Mouse (Mus musculus) ES-E14 (cell line): ENCODE results near the gene Prnp. TPM values are rescaled to one million over a fixed set of nuclear protein-coding genes. Genes with fewer than 3 reads are reported as not detected.

Experiments
- DNase-seq: peaks from one replicate; pipeline ENCODE4 v3.0.0-alpha.2; 2013; ENCODE audit warnings: low read depth, low spot score
- H3K27ac ChIP-seq: 2 replicates; pipeline ENCODE4 v1.5.1; 2012; ENCODE audit warnings: low read depth, mild to moderate bottlenecking, low read length, moderate library complexity, mixed read lengths; ENCODE audit not compliant: poor library complexity, insufficient read depth, severe bottlenecking
- H3K36me3 ChIP-seq: 2 replicates; pipeline ENCODE4 v1.6.1; 2012; ENCODE audit warnings: mild to moderate bottlenecking, low read length, moderate library complexity, mixed read lengths; ENCODE audit not compliant: control insufficient read depth, poor library complexity, insufficient read depth, severe bottlenecking
- H3K4me1 ChIP-seq, 2 experiments: fragments of 150-350 bp in 1 of 2; sonication (generic) in 1 of 2; 2 replicates each; pipeline ENCODE4 v1.6.1; 2012; ENCODE audit warnings: low read length in 2 of 2, mild to moderate bottlenecking in 1 of 2, mixed read lengths in 1 of 2; ENCODE audit not compliant: control insufficient read depth in 2 of 2, insufficient read depth in 2 of 2, poor library complexity in 1 of 2
- H3K4me3 ChIP-seq, 2 experiments: fragments of 150-350 bp in 1 of 2; sonication (generic) in 1 of 2; 2 replicates each; pipeline ENCODE4 v1.5.1; 2012; ENCODE audit warnings: low read length in 2 of 2, low read depth in 1 of 2, mild to moderate bottlenecking in 1 of 2, mixed read lengths in 1 of 2; ENCODE audit not compliant: insufficient read depth in 1 of 2, poor library complexity in 1 of 2, severe bottlenecking in 1 of 2
- H3K9ac ChIP-seq: 2 replicates; pipeline ENCODE4 v1.6.1; 2012; ENCODE audit warnings: low read depth, mild to moderate bottlenecking, low read length, mixed read lengths; ENCODE audit not compliant: poor library complexity, insufficient read depth, severe bottlenecking
- H3K9me3 ChIP-seq: fragments of 150-350 bp; sonication (generic); 2 replicates; pipeline ENCODE4 v1.6.1; 2012; ENCODE audit warnings: low read depth, mild to moderate bottlenecking, low read length; ENCODE audit not compliant: control insufficient read depth, insufficient read depth
- CHD2 ChIP-seq: IDR thresholded peaks from 2 replicates; pipeline ENCODE4 v1.6.1; 2014; ENCODE audit warnings: mild to moderate bottlenecking, low read depth, low read length, inconsistent platforms
- HCFC1 ChIP-seq: IDR thresholded peaks from 2 replicates; pipeline ENCODE4 v1.6.1; 2012; ENCODE audit warnings: low read length, inconsistent platforms, borderline replicate concordance; ENCODE audit not compliant: insufficient read depth
- MAFK ChIP-seq: IDR thresholded peaks from 2 replicates; pipeline ENCODE4 v1.6.1; 2014; ENCODE audit warnings: mild to moderate bottlenecking, low read depth, low read length, inconsistent platforms; ENCODE audit not compliant: insufficient read depth
- ZC3H11A ChIP-seq: IDR thresholded peaks from 2 replicates; pipeline ENCODE4 v1.6.1; 2012; ENCODE audit warnings: low read depth, mild to moderate bottlenecking, inconsistent platforms, low read length, borderline replicate concordance
- ZNF384 ChIP-seq: IDR thresholded peaks from 2 replicates; pipeline ENCODE4 v1.6.1; 2012; ENCODE audit warnings: low read depth, low read length, inconsistent platforms
- in situ Hi-C, 2 experiments: fragments of 600-800 bp; cut with MboI; formaldehyde crosslinking; loops; one replicate each; pipeline ENCODE4 v1.15.1; 2025; ENCODE audit warnings: low sequenced_read_pairs in 2 of 2, inconsistent platforms in 1 of 2; ENCODE audit not compliant: unreplicated experiment in 2 of 2
- total RNA-seq: library from RNA; depleted of rRNA; stranded (reverse); fragments of 300-350 nt; gene quantifications from 2 replicates; pipeline ENCODE4 v1.2.3, GENCODE M21; 2012

Prnp gene
- total RNA-seq, 1 experiment, result 30.8 TPM

GRCm38 (mm10) chr2:131908351-131908861 lies 1.3 kb upstream of the Prnp start:
- TF ChIP-seq ZC3H11A, result no peak
- no peak for TF ChIP-seq ZNF384
- TF ChIP-seq CHD2, result no peak
- no peak for TF ChIP-seq MAFK
- no peak for TF ChIP-seq HCFC1
- DNase-seq, result no peak
- in situ Hi-C loops, result no loop called here
- Histone ChIP-seq H3K36me3 (no peaks in the 10 kb centered on the region; the same call in 1 of the 2 replicates), H3K4me3 (no peak overlapping the region), H3K27ac (no peak overlapping the region), H3K9ac (no peak overlapping the region), H3K4me1 (peaks cover 0 to 4% of the 10 kb centered on the region in 2 experiments; a peak in 1 of 4 replicates), H3K9me3 (no peaks in the 10 kb centered on the region)

DNA sequence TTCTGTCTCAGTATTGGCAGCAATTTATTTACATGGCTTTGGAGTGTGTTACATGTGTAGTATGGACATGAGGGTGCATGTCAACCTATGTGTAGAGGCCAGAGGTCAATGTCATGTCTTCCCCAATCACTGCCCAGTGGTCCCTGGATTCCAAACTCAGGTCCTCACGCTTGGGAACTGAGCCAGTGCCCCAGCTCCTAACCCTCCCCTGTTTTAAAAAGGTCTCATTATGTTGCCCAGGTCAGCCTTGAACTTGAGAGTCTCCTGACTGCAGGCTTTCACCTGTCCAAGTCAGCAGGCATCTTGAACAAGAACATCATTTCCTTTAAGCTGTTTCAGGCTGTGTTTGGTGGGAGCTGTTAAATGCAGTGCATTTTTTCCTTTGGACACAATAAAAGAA lies 822 bp upstream of the Prnp start:
- TF ChIP-seq HCFC1 (no peak), ZC3H11A (no peak), MAFK (no peak), CHD2 (no peak), ZNF384 (no peak)
- in situ Hi-C loops, result no loop called here
- no peak for DNase-seq
- no peaks in the 10 kb centered on the region; the same call in 1 of the 2 replicates for H3K36me3 ChIP-seq
- H3K9me3 ChIP-seq, result no peaks in the 10 kb centered on the region
- no peak overlapping the region for H3K4me3 ChIP-seq
- peaks cover 0 to 4% of the 10 kb centered on the region in 2 experiments; a peak in 1 of 4 replicates for H3K4me1 ChIP-seq
- no peak overlapping the region for H3K27ac ChIP-seq
- H3K9ac ChIP-seq, result no peak overlapping the region

DNA sequence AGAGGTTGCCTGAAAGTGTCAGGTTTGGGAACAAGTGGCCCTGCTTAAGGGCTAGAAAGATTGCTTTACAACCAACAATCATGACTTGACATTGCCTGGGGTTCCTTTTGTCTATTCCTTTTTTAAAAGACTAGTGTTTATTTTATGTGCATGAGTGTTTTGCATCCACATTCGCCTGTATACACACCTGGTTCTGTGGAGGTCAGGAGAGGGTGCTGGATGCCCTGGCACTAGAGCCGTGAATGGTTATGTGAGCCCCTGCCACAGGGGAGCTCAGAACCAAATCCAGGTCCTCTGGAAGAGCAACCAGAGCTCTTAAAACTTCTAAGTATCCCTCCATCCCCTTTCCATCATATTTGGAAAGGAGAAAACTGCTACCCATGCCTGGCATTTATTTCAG lies 1.1 kb downstream of the Prnp start:
- Histone ChIP-seq H3K36me3 (no peaks in the 10 kb centered on the region; the same call in 1 of the 2 replicates), H3K9ac (no peak overlapping the region), H3K4me1 (peaks cover 0 to 4% of the 10 kb centered on the region in 2 experiments; a peak in 1 of 4 replicates), H3K27ac (no peak overlapping the region), H3K9me3 (peaks cover 3% of the 10 kb centered on the region; the same call in 1 of the 2 replicates), H3K4me3 (no peak overlapping the region)
- DNase-seq, result no peak
- TF ChIP-seq CHD2, result no peak
- no peak for TF ChIP-seq ZC3H11A
- no peak for TF ChIP-seq HCFC1
- no peak for TF ChIP-seq MAFK
- TF ChIP-seq ZNF384, result no peak
- in situ Hi-C loops, result no loop called here

DNA sequence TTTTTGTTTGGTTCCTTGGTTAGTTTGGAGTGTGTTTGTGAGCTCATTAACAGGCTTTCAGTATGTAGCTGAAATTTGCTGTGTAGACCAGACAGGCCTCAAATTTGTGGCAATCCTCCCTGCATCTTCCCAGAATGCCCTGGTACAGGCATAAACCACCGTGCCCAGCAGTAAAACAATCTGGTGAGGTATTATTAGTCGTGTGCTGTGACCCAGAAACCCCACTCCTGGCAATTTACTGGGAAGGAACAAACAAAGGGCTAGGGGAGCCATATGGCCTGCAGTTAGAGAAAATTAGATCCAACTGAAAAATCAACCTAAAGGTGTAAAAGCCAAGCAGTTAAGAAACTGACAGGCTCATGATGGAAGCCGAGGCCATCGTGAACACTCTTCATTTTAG lies 1.6 kb downstream of the Prnp start:
- no peak overlapping the region for H3K27ac ChIP-seq
- H3K4me1 ChIP-seq, result peaks cover 0 to 4% of the 10 kb centered on the region in 2 experiments; a peak in 1 of 4 replicates
- no peak for DNase-seq
- TF ChIP-seq MAFK, result no peak
- no peak for TF ChIP-seq HCFC1
- no peak for TF ChIP-seq ZC3H11A
- no peak for TF ChIP-seq CHD2
- TF ChIP-seq ZNF384, result no peak
- no peak overlapping the region for H3K9ac ChIP-seq
- H3K9me3 ChIP-seq, result peaks cover 4% of the 10 kb centered on the region; the same call in 1 of the 2 replicates
- H3K36me3 ChIP-seq, result no peaks in the 10 kb centered on the region; the same call in 1 of the 2 replicates
- in situ Hi-C loops, result no loop called here
- no peak overlapping the region for H3K4me3 ChIP-seq
